Mouse (Mus musculus) stomach, postnatal 0 days (tissue): Measurements from ENCODE around the gene Stat2. TPM values are rescaled to one million over a fixed set of nuclear protein-coding genes. Genes with fewer than 3 reads are reported as not detected.
"Not testable (repeated sequence)": the region's sequence is repeated elsewhere in the genome, so short reads cannot be mapped to it uniquely, and the experiment has no call there.

ENCODE experiments used
- ATAC-seq: fragments of 200-750 bp; cut with Nextera tagmentation; 2 replicates; pipeline ENCODE4 v1.8.0; 2017; ENCODE audit not compliant: low FRiP score, low TSS enrichment
- DNase-seq: peaks from one replicate; pipeline ENCODE4 v3.0.0-alpha.2; 2016; ENCODE audit warnings: low spot score
- H3K27ac ChIP-seq: fragments of 300-500 bp; sonication (generic); replicated peaks from 2 replicates; pipeline ENCODE4 v1.5.1; 2014; ENCODE audit warnings: mild to moderate bottlenecking, control low read depth
- H3K27me3 ChIP-seq: fragments of 300-500 bp; sonication (generic); 2 replicates; pipeline ENCODE4 v1.6.1; 2014; ENCODE audit warnings: low read length; ENCODE audit not compliant: control insufficient read depth, insufficient read depth
- H3K36me3 ChIP-seq: fragments of 300-500 bp; sonication (generic); 2 replicates; pipeline ENCODE4 v1.6.1; 2014; ENCODE audit warnings: low read length, mixed read lengths; ENCODE audit not compliant: control insufficient read depth, insufficient read depth
- H3K4me1 ChIP-seq: fragments of 300-500 bp; sonication (generic); replicated peaks from 2 replicates; pipeline ENCODE4 v1.6.1; 2014; ENCODE audit warnings: antibody characterized with exemption; ENCODE audit not compliant: control insufficient read depth, insufficient read depth
- H3K4me2 ChIP-seq: fragments of 300-500 bp; sonication (generic); replicated peaks from 2 replicates; pipeline ENCODE4 v1.6.1; 2014; ENCODE audit warnings: low read depth, mild to moderate bottlenecking, control low read depth, moderate library complexity
- H3K4me3 ChIP-seq: fragments of 300-500 bp; sonication (generic); 2 replicates; pipeline ENCODE4 v1.5.1; 2014; ENCODE audit warnings: low read depth, low read length, control low read depth
- H3K9ac ChIP-seq: fragments of 300-500 bp; sonication (generic); 2 replicates; pipeline ENCODE4 v1.6.1; 2014; ENCODE audit warnings: mild to moderate bottlenecking, low read length, control low read depth, mixed read lengths
- H3K9me3 ChIP-seq: fragments of 300-500 bp; sonication (generic); 2 replicates; pipeline ENCODE4 v1.6.1; 2016; ENCODE audit warnings: low read length; ENCODE audit not compliant: control insufficient read depth
- CTCF ChIP-seq: IDR thresholded peaks from 2 replicates; pipeline ENCODE4 v1.5.1; 2016; ENCODE audit warnings: antibody characterized with exemption, low read depth, mild to moderate bottlenecking, moderate library complexity
- EP300 ChIP-seq: optimal IDR thresholded peaks from 2 replicates; pipeline ENCODE3; 2016; ENCODE audit warnings: antibody characterized with exemption
- WGBS: fragments of 180-500 bp; shearing (Covaris S2); extraction: QIAGEN DNeasy Blood & Tissue Kit; methylation state at CpG from one replicate; pipeline ENCODE4 v1.1.7; 2014; 5-methylcytosine and 5-hydroxymethylcytosine counted together
- polyA plus RNA-seq: library from polyadenylated mRNA; unstranded; fragments of >200 nt; fragmentation: Nextera tagmentation; extraction: Ambion mirVana; gene quantifications from 2 replicates; pipeline ENCODE4 v1.2.1, GENCODE M21; 2015

Gene Stat2
- polyA plus RNA-seq, 1 experiment from 2014 or later = 7.8 TPM

- Histone ChIP-seq H3K4me3 (peak within 1 kb of the TSS; percentile 76), H3K27ac (peak within 1 kb of the TSS; percentile 97), H3K4me2 (peak within 1 kb of the TSS; percentile 82), H3K9ac (peak within 1 kb of the TSS; percentile 98), H3K4me1 (peaks cover 4% of the 10 kb centered on the region; the same call in 1 of the 2 replicates), H3K27me3 (no peaks in the 10 kb centered on the region), H3K36me3 (peaks cover 32% of the 10 kb centered on the region), H3K9me3 (no peaks in the 10 kb centered on the region)
- ATAC-seq (peak; percentile 88), DNase-seq (peak; percentile 89)
- TF ChIP-seq EP300 (peak; percentile 91), CTCF (no peak)
- WGBS = under 1% methylated on average over 40 of the region's 40 CpGs
These were observed 52.1 kb downstream of the Stat2 start, which contains the start of gene Cnpy2 for GRCm38 (mm10) chr10:128322141-128323108. Gene Cnpy2 (plus strand): TSS chr10:128322459.

GRCm38 (mm10) chr10:128323516-128323915 lies 53.2 kb downstream of the Stat2 start:
- H3K27ac ChIP-seq = peak overlapping the region; percentile 97
- no peak for ATAC-seq
- peaks cover 4% of the 10 kb centered on the region; the same call in 1 of the 2 replicates for H3K4me1 ChIP-seq
- no peaks in the 10 kb centered on the region for H3K9me3 ChIP-seq
- no peaks in the 10 kb centered on the region for H3K27me3 ChIP-seq
- TF ChIP-seq EP300 = no peak
- no peak for TF ChIP-seq CTCF
- H3K36me3 ChIP-seq = peaks cover 24% of the 10 kb centered on the region
- H3K4me3 ChIP-seq = peak overlapping the region; percentile 76
- DNase-seq = no peak
- peak overlapping the region; percentile 82 for H3K4me2 ChIP-seq
- peak overlapping the region; percentile 98 for H3K9ac ChIP-seq
- 61% methylated on average over 8 of the region's 8 CpGs for WGBS

GRCm38 (mm10) chr10:128326825-128327224 lies 56.5 kb downstream of the Stat2 start:
- H3K4me3 ChIP-seq = no peak overlapping the region
- no peaks in the 10 kb centered on the region for H3K9me3 ChIP-seq
- DNase-seq = no peak
- H3K27ac ChIP-seq = no peak overlapping the region
- H3K4me2 ChIP-seq = no peak overlapping the region
- peaks cover 4% of the 10 kb centered on the region; the same call in 1 of the 2 replicates for H3K4me1 ChIP-seq
- no peak for ATAC-seq
- WGBS = 93% methylated on average over 8 of the region's 8 CpGs
- no peak for TF ChIP-seq CTCF
- no peak for TF ChIP-seq EP300
- H3K36me3 ChIP-seq = peaks cover 15% of the 10 kb centered on the region
- no peaks in the 10 kb centered on the region for H3K27me3 ChIP-seq
- no peak overlapping the region for H3K9ac ChIP-seq

GRCm38 (mm10) chr10:128327610-128328009 lies 57.3 kb downstream of the Stat2 start:
- Histone ChIP-seq H3K27me3 (no peaks in the 10 kb centered on the region), H3K27ac (no peak overlapping the region), H3K9me3 (no peaks in the 10 kb centered on the region), H3K4me3 (no peak overlapping the region), H3K4me2 (no peak overlapping the region), H3K4me1 (peaks cover 4% of the 10 kb centered on the region; the same call in 1 of the 2 replicates), H3K9ac (no peak overlapping the region), H3K36me3 (peaks cover 15% of the 10 kb centered on the region)
- 86% methylated on average over 10 of the region's 10 CpGs for WGBS
- peak; percentile 45 for TF ChIP-seq CTCF
- no peak for TF ChIP-seq EP300
- no peak for ATAC-seq
- DNase-seq = no peak

- 79% methylated on average over 6 of the region's 6 CpGs for WGBS
- not testable (repeated sequence) for H3K4me3 ChIP-seq, H3K36me3 ChIP-seq, ATAC-seq, H3K27me3 ChIP-seq, H3K9ac ChIP-seq, H3K4me2 ChIP-seq, H3K9me3 ChIP-seq, H3K27ac ChIP-seq, H3K4me1 ChIP-seq, DNase-seq
These were observed 62.2 kb downstream of the Stat2 start for GRCm38 (mm10) chr10:128332358-128333249.
